Mouse (Mus musculus): ENCODE data around the gene Dusp6. TPM values are rescaled to one million over a fixed set of nuclear protein-coding genes. Genes with fewer than 3 reads are reported as not detected.

Dusp6 gene
- polyA plus RNA-seq, 1 experiment from 2014 or later: 206 TPM

DNA sequence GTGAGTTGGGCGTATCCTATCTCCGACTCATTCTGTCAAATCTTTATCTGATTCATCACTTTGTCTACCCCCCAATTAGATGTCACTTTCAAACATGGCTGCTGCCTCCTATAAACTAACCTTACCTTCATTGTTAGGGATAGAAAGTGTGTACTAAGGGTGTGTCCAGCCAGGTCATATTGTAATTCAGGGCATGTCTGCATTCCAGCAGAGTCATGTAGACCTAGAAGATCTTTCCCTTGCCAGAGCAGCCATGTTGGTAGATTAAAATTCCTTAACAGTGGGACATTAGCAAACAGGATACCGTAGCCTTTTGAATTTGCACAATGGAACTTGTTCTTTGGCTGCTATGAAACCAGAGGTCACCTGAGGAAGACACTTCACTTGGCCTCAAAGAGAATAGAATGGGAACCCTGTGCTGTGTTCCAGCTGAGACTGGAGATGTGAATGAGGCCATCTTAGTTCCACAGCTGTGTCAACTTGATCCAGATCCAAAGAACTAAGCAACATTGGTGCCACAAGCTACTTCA lies 30.1 kb downstream of the Dusp6 start:
- Histone ChIP-seq H3K4me1 (peaks cover 21% of the 10 kb centered on the region), H3K36me3 (no peaks in the 10 kb centered on the region), H3K4me3 (no peak overlapping the region), H3K27ac (no peak overlapping the region), H3K27me3 (ENCODE audit: low read depth, poor library complexity, severe bottlenecking) (no peaks in the 10 kb centered on the region), H3K9me3 (replicated peaks) (no peaks in the 10 kb centered on the region)
- 96% methylated on average over 3 of the region's 3 CpGs for WGBS
- no peak for DNase-seq (ENCODE audit: low spot score)

DNA sequence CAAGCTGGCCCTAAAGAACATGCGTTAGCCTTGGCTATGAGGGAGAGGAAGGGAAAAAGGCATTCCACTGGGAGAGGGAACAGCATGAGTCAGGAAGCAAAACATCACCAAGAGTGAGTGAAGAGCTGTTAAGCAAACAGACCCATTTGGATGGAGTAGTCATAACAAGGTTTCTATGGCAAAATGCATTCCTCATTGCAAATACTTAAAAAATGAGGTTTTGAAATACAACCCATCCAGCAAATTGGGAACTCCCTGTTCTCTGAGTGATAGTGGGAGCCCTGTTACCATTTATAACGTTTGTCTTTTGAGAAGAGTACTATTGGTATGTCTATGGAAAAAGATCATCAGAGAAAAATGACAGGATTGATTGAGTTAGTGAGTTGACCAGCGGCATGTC lies 34.7 kb downstream of the Dusp6 start:
- no peak overlapping the region for H3K4me3 ChIP-seq
- H3K27me3 ChIP-seq (ENCODE audit: low read depth, poor library complexity, severe bottlenecking): no peaks in the 10 kb centered on the region
- no peak for DNase-seq (ENCODE audit: low spot score)
- H3K9me3 ChIP-seq (replicated peaks): no peaks in the 10 kb centered on the region
- peak overlapping the region; percentile 86; the same call in 1 of the 2 replicates for H3K27ac ChIP-seq
- 56% methylated on average over 3 of the region's 3 CpGs for WGBS
- H3K36me3 ChIP-seq: no peaks in the 10 kb centered on the region
- H3K4me1 ChIP-seq: peaks cover 37% of the 10 kb centered on the region

DNA sequence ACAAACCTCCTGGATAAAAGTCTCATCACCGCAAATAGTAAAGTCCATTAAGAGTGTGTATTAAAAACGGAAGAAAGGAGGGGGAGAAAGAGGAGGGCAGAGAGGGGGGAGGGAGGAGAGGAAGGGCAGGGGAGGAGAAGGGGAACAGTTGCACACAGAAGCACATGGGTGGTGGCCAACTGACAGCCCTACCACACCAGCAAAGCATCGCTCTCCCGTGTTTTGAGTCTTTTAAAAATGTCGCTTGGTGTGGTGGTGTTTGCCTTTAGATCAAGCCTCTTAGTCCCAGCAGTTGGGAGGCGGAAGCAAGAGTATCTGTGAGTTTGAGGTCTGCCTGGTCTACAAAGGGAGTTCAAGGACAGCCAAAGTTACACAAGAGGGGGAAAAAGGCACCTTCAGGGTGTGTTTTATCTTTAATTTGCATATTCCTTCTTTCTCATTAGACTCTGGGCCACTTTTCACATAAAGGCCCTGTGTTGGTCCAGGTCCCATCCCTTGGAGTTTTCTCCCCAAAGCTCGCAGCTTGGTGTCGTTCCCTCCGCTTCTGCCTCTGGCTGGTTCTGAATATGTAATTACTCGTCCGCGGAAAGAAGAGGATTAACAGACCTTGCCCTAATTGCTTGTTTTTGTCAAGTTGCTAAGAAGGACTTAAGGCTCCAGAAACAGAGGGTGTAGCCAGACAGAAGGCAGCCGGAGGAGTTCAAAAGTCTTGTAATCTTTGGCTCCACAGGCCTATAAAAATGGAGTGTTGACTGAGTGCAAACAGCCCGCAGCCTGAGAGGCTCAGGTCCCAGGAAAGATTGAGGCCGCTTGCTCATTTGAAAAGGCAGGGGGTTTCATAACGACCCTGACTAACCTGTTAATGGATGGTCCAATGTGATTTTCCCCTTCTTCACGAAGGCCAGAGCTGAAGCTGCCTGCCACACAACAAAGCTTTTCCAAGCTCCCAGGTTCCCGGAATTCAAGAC lies 35.6 kb downstream of the Dusp6 start:
- H3K4me3 ChIP-seq: peak overlapping the region; percentile 33
- peak; percentile 86 for DNase-seq (ENCODE audit: low spot score)
- no peaks in the 10 kb centered on the region for H3K27me3 ChIP-seq (ENCODE audit: low read depth, poor library complexity, severe bottlenecking)
- H3K4me1 ChIP-seq: peaks cover 44% of the 10 kb centered on the region
- H3K36me3 ChIP-seq: no peaks in the 10 kb centered on the region
- 7% methylated on average over 18 of the region's 18 CpGs for WGBS
- H3K27ac ChIP-seq: peak overlapping the region; percentile 86
- no peaks in the 10 kb centered on the region for H3K9me3 ChIP-seq (replicated peaks)

DNA sequence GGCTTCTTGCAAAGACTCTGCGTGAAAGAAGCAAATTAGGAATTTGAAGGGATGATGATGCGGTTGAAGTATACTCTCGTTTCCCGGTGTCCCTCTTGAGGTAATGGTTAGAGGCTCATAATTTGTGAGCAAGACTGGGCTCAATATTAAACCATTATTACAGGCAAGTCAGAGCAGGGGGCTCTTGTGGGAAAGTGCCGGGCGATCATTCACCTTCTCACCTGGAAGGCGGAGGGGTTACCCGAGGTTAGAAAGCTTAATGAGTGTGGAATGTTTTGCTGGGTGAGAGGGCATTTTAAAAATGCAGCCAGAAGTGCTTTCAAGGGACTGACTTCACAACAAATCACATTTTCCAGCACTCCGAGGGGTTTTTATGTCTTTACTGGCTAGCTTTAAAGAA lies 36.3 kb downstream of the Dusp6 start:
- peak; percentile 77 for DNase-seq (ENCODE audit: low spot score)
- 4% methylated on average over 9 of the region's 9 CpGs for WGBS
- Histone ChIP-seq H3K9me3 (replicated peaks) (no peaks in the 10 kb centered on the region), H3K27ac (peak overlapping the region; percentile 86), H3K27me3 (ENCODE audit: low read depth, poor library complexity, severe bottlenecking) (no peaks in the 10 kb centered on the region), H3K4me3 (peak overlapping the region; percentile 33), H3K36me3 (no peaks in the 10 kb centered on the region), H3K4me1 (peaks cover 44% of the 10 kb centered on the region)

DNA sequence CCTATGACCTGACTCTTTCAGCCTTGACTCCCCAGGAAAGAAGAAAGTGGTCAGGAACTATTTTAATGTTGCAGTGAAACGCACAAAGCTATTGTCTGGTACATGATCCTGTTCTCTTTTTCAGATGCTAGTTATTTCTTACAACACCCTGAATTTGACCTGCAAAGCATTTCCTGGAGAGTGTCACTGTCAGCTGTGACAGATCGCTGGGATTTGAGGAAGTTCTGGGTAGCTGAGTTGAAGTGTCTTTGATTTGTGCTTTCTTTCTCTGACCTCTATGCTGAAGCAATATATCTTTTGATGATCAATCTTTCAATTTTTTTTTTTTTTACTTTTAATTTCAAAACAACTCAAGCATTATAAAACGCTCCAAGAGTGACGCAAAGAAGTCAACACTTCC lies 39.0 kb downstream of the Dusp6 start:
- Histone ChIP-seq H3K36me3 (no peaks in the 10 kb centered on the region), H3K4me1 (peaks cover 44% of the 10 kb centered on the region), H3K4me3 (no peak overlapping the region), H3K27me3 (ENCODE audit: low read depth, poor library complexity, severe bottlenecking) (no peaks in the 10 kb centered on the region), H3K9me3 (replicated peaks) (no peaks in the 10 kb centered on the region), H3K27ac (peak overlapping the region; percentile 5; the same call in 1 of the 2 replicates)
- no peak for DNase-seq (ENCODE audit: low spot score)
- WGBS: 43% methylated on average over 4 of the region's 4 CpGs

DNA sequence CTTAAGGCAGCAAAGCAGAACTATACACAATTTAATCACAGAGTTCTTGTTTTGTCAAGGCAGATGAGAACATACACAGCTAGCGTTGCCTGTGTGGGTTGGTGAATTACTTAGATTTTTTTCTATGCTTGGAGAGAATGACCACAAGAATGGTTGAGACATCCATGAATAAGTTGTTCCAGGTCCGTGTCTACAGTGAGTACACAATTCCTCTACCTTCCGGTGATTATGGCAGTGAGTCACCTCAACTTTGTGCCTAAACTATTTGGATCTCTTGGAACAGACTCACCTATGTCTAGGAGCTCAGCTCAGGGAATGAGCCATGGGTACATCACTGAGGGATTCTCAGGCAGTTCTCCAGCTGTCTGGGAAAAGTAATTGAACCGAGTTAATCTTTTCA lies 45.8 kb downstream of the Dusp6 start:
- 96% methylated on average over 4 of the region's 4 CpGs for WGBS
- Histone ChIP-seq H3K9me3 (replicated peaks) (no peaks in the 10 kb centered on the region), H3K36me3 (no peaks in the 10 kb centered on the region), H3K4me3 (no peak overlapping the region), H3K27ac (no peak overlapping the region), H3K4me1 (no peaks in the 10 kb centered on the region; the same call in 1 of the 2 replicates), H3K27me3 (ENCODE audit: low read depth, poor library complexity, severe bottlenecking) (no peaks in the 10 kb centered on the region)
- DNase-seq (ENCODE audit: low spot score): no peak

DNA sequence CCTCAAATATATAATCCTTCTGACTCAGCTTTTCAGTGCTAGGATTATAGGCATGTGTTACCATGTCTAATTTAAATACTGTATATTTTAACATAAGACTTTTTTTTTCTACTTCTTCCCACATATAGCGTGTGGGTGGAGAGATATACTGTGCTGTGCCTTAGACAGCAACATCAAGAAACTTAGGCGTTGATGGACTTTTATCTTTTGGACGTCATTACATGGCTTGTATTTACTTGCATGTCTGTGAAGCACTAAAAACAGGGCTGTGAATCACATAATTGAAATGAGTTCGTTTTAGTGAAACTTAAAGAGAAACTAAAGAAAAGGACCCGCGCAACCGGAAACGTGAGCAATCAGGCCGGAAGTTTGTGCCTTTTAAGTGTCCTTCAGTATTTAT lies 46.6 kb downstream of the Dusp6 start:
- WGBS: 86% methylated on average over 9 of the region's 9 CpGs
- Histone ChIP-seq H3K9me3 (replicated peaks) (no peaks in the 10 kb centered on the region), H3K4me1 (no peaks in the 10 kb centered on the region; the same call in 1 of the 2 replicates)

DNA sequence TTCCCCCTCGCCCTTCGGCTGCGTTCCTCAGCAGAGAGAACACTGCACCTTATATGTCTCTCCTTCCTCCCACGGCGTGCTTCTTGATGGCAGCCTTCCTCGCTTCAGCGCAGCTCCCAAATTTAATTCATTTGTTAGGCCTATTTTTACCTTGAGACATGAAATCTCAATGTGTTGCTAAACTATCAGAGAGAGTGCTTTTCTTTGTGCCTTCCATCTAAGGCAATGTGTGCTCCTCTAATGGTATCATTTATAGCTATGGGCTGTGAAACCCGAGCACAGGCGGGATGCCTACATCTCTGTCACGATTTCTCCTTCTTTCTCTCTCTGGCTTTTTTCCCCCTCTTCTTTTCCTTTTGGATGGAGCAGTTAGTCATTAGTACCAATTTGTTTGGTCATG lies 47.2 kb downstream of the Dusp6 start:
- H3K4me1 ChIP-seq: no peaks in the 10 kb centered on the region; the same call in 1 of the 2 replicates
- H3K27me3 ChIP-seq (ENCODE audit: low read depth, poor library complexity, severe bottlenecking): no peaks in the 10 kb centered on the region
- no peaks in the 10 kb centered on the region for H3K9me3 ChIP-seq (replicated peaks)
- WGBS: 84% methylated on average over 10 of the region's 10 CpGs
- no peak overlapping the region for H3K4me3 ChIP-seq
- no peak overlapping the region for H3K27ac ChIP-seq
- no peaks in the 10 kb centered on the region for H3K36me3 ChIP-seq
- no peak for DNase-seq (ENCODE audit: low spot score)

More for the DNA sequence above, 46.6 kb downstream of the Dusp6 start:
- Histone ChIP-seq H3K27me3 (ENCODE audit: low read depth, poor library complexity, severe bottlenecking) (no peaks in the 10 kb centered on the region), H3K27ac (no peak overlapping the region), H3K4me3 (no peak overlapping the region), H3K36me3 (no peaks in the 10 kb centered on the region)
- no peak for DNase-seq (ENCODE audit: low spot score)

DNA sequence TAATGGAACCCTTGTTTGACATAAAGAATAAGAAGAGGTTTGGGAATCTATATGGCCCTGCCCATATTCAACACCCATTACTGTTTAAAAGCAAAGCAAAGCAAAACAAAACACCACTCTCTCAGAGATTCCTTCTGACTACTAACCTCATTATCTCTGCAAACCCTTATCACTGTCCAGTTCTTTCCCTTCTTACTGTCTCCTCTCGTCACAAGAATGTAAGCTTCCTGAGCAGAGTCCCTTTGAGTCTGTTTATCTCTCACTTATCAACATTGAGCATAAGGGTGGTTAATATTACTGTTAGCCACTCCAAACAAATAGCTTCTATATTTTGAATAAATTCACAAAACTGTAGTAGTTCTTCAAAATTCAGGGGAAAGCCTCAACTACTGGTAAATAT lies 48.9 kb downstream of the Dusp6 start:
- WGBS: 93% methylated on average over 1 of the region's 1 CpGs

DNA sequence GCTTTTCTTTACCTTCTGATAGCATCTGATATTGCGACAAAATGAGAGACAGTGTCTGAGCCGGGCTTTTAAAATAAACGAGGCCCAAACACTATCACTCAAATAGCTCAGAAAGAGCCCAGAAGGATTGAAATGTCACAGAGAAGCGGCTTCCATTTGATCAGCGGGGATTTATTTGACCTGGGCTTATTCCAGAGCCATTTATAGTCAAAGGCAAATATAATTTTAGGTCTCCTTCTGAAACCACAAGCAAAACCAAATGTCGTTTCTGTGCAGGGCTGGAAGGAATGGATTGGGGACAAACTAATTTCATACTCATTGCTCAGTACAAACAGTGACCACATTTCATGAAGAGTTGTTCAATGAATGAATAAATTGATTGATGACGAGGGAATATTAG lies 51.3 kb downstream of the Dusp6 start:
- Histone ChIP-seq H3K4me1 (no peaks in the 10 kb centered on the region; the same call in 1 of the 2 replicates), H3K4me3 (no peak overlapping the region), H3K27me3 (ENCODE audit: low read depth, poor library complexity, severe bottlenecking) (no peaks in the 10 kb centered on the region), H3K27ac (no peak overlapping the region), H3K9me3 (replicated peaks) (no peaks in the 10 kb centered on the region), H3K36me3 (no peaks in the 10 kb centered on the region)
- WGBS: 85% methylated on average over 7 of the region's 7 CpGs
- no peak for DNase-seq (ENCODE audit: low spot score)

More for the DNA sequence above, 48.9 kb downstream of the Dusp6 start:
- DNase-seq (ENCODE audit: low spot score): no peak
- H3K9me3 ChIP-seq (replicated peaks): no peaks in the 10 kb centered on the region
- no peaks in the 10 kb centered on the region; the same call in 1 of the 2 replicates for H3K4me1 ChIP-seq
- H3K4me3 ChIP-seq: no peak overlapping the region
- H3K27ac ChIP-seq: no peak overlapping the region
- H3K27me3 ChIP-seq (ENCODE audit: low read depth, poor library complexity, severe bottlenecking): no peaks in the 10 kb centered on the region
- no peaks in the 10 kb centered on the region for H3K36me3 ChIP-seq

DNA sequence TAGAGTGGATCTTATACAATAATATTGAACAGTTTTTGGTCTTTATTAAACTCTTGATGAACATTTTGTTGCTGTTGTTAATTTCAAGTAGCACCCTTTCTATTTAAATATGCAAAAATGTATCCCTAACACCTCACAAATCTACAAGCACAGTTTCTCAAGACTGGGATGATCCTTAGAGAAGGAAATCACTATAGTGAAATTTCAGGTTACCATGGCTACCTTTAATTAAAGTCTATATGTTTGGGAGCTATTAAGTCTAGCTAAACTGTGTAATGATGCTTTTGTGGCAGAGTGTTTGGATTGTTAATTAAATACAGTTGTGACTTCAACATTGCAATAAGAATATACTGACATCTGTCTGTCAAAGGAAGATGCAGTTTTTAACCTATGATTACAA lies 54.0 kb downstream of the Dusp6 start:
- DNase-seq (ENCODE audit: low spot score): no peak
- no peak overlapping the region for H3K27ac ChIP-seq
- no peaks in the 10 kb centered on the region for H3K27me3 ChIP-seq (ENCODE audit: low read depth, poor library complexity, severe bottlenecking)
- no peaks in the 10 kb centered on the region for H3K9me3 ChIP-seq (replicated peaks)
- H3K4me3 ChIP-seq: no peak overlapping the region
- H3K4me1 ChIP-seq: no peaks in the 10 kb centered on the region
- H3K36me3 ChIP-seq: no peaks in the 10 kb centered on the region

Data from limb, embryonic 10.5 days (tissue).